Mouse (Mus musculus) brain, embryonic 18.5 days (tissue): ENCODE results near the gene Gm26566.
"Not testable (repeated sequence)": the region's sequence is repeated elsewhere in the genome, so short reads cannot be mapped to it uniquely, and the experiment has no call there.

ENCODE experiments used
- DNase-seq: peaks from one replicate; pipeline ENCODE4 v3.0.0-alpha.2; 2012; ENCODE audit warnings: low read depth, low spot score

The Gm26566 gene

GRCm38 (mm10) chr4:88739036-88739435 lies 17.4 kb downstream of the Gm26566 start:
- DNase-seq, result no peak

GRCm38 (mm10) chr4:88741426-88741825 lies 19.8 kb downstream of the Gm26566 start:
- no peak for DNase-seq

- no peak for DNase-seq
These were observed 21.3 kb downstream of the Gm26566 start for GRCm38 (mm10) chr4:88742771-88743371.

GRCm38 (mm10) chr4:88744207-88744606 lies 22.6 kb downstream of the Gm26566 start:
- no peak for DNase-seq

GRCm38 (mm10) chr4:88749926-88750325 lies 28.3 kb downstream of the Gm26566 start:
- DNase-seq, result no peak

- not testable (repeated sequence) for DNase-seq
These were observed 33.3 kb downstream of the Gm26566 start, which contains the start of gene Gm13271 for GRCm38 (mm10) chr4:88754818-88755340. Gm13271 (plus strand) TSS chr4:88754868.

- DNase-seq, result not testable (repeated sequence)
These were observed 35.2 kb downstream of the Gm26566 start for GRCm38 (mm10) chr4:88756581-88757513.

GRCm38 (mm10) chr4:88757628-88758031 lies 36.0 kb downstream of the Gm26566 start:
- peak; percentile 70 for DNase-seq

GRCm38 (mm10) chr4:88758751-88759150 lies 37.1 kb downstream of the Gm26566 start:
- DNase-seq, result not testable (repeated sequence)

GRCm38 (mm10) chr4:88759610-88760268 lies 38.1 kb downstream of the Gm26566 start, which contains the start of gene Gm13283:
Gm13283 (plus strand) TSS chr4:88760119.
- not testable (repeated sequence) for DNase-seq

- peak; percentile 37 for DNase-seq
These were observed 38.8 kb downstream of the Gm26566 start for GRCm38 (mm10) chr4:88760431-88760830.

- not testable (repeated sequence) for DNase-seq
These were observed 40.2 kb downstream of the Gm26566 start for GRCm38 (mm10) chr4:88761776-88762175.

- DNase-seq, result not testable (repeated sequence)
These were observed 40.7 kb downstream of the Gm26566 start for GRCm38 (mm10) chr4:88762341-88762740.

GRCm38 (mm10) chr4:88763384-88764018 lies 41.9 kb downstream of the Gm26566 start:
- DNase-seq, result not testable (repeated sequence)
